Mouse (Mus musculus): ENCODE results near the gene Tacc3. TPM values are rescaled to one million over a fixed set of nuclear protein-coding genes. Genes with fewer than 3 reads are reported as not detected.

Tacc3 gene
- total RNA-seq, 2 experiments from 2014 or later, result 14.9 to 15.3 TPM

GRCm38 (mm10) chr5:33654424-33654823, 3.5 kb upstream of the Tacc3 start:
- DNase-seq, result no peak
- intact Hi-C loops (cut with DNase I), result no loop called here

- DNase-seq, result no peak
- intact Hi-C loops (cut with DNase I), result no loop called here
Observed at GRCm38 (mm10) chr5:33655251-33655840, 2.6 kb upstream of the Tacc3 start.

- DNase-seq, result no peak
- intact Hi-C loops (cut with DNase I), result no loop called here
Observed at GRCm38 (mm10) chr5:33656739-33657138, 1.2 kb upstream of the Tacc3 start.

- intact Hi-C loops (cut with DNase I), result no loop called here
- no peak for DNase-seq
Observed at GRCm38 (mm10) chr5:33657251-33657786, 609 bp upstream of the Tacc3 start.

- peak; percentile 22 for DNase-seq
- intact Hi-C loops (cut with DNase I), result no loop called here
Observed at GRCm38 (mm10) chr5:33658664-33659050, 729 bp downstream of the Tacc3 start.

GRCm38 (mm10) chr5:33668223-33668622, 10.3 kb downstream of the Tacc3 start:
- DNase-seq, result no peak
- intact Hi-C loops (cut with DNase I), result no loop called here

GRCm38 (mm10) chr5:33671659-33672058, 13.7 kb downstream of the Tacc3 start:
- intact Hi-C loops (cut with DNase I), result no loop called here

GRCm38 (mm10) chr5:33674439-33674838, 16.5 kb downstream of the Tacc3 start:
- DNase-seq, result peak; percentile 74
- intact Hi-C loops (cut with DNase I), result no loop called here

More at GRCm38 (mm10) chr5:33671659-33672058, 13.7 kb downstream of the Tacc3 start:
- DNase-seq, result no peak

- peak; percentile 76 for DNase-seq
- intact Hi-C loops (cut with DNase I), result no loop called here
Observed at GRCm38 (mm10) chr5:33675964-33676363, 18.0 kb downstream of the Tacc3 start.

- DNase-seq, result no peak
- intact Hi-C loops (cut with DNase I), result no loop called here
Observed at GRCm38 (mm10) chr5:33678244-33678643, 20.3 kb downstream of the Tacc3 start.

GRCm38 (mm10) chr5:33681044-33681443, 23.1 kb downstream of the Tacc3 start:
- intact Hi-C loops (cut with DNase I), result no loop called here
- no peak for DNase-seq

GRCm38 (mm10) chr5:33681611-33682388, 23.9 kb downstream of the Tacc3 start:
- DNase-seq, result no peak
- intact Hi-C loops (cut with DNase I), result no loop called here

GRCm38 (mm10) chr5:33682963-33683362, 25.0 kb downstream of the Tacc3 start:
- intact Hi-C loops (cut with DNase I), result no loop called here

GRCm38 (mm10) chr5:33683897-33684652, 26.1 kb downstream of the Tacc3 start:
- intact Hi-C loops (cut with DNase I), result no loop called here
- DNase-seq, result peak; percentile 60

More at GRCm38 (mm10) chr5:33682963-33683362, 25.0 kb downstream of the Tacc3 start:
- no peak for DNase-seq

- DNase-seq, result no peak
- intact Hi-C loops (cut with DNase I), result loop anchor here (5.0 kb wide), 1 partner anchor 42 kb away; no protein-coding TSS in a partner anchor
Observed at GRCm38 (mm10) chr5:33684932-33685331, 27.0 kb downstream of the Tacc3 start.

- no peak for DNase-seq
- intact Hi-C loops (cut with DNase I), result loop anchor here (5.0 kb wide), 1 partner anchor 40 kb away; no protein-coding TSS in a partner anchor
Observed at GRCm38 (mm10) chr5:33687142-33687541, 29.2 kb downstream of the Tacc3 start.

- intact Hi-C loops (cut with DNase I), result loop anchor here (5.0 kb wide), 1 partner anchor 39 kb away; no protein-coding TSS in a partner anchor
- DNase-seq, result no peak
Observed at GRCm38 (mm10) chr5:33688278-33689220, 30.6 kb downstream of the Tacc3 start.

GRCm38 (mm10) chr5:33689221-33689844, 31.4 kb downstream of the Tacc3 start:
- peak; percentile 65 for DNase-seq
- intact Hi-C loops (cut with DNase I), result loop anchor here (5.0 kb wide), 1 partner anchor 38 kb away; no protein-coding TSS in a partner anchor
